Mouse (Mus musculus) CH12.LX (cell line): ENCODE results near the gene Gm5771. TPM values are rescaled to one million over a fixed set of nuclear protein-coding genes. Genes with fewer than 3 reads are reported as not detected.
"Not testable (repeated sequence)": the region's sequence is repeated elsewhere in the genome, so short reads cannot be mapped to it uniquely, and the experiment has no call there.

ENCODE experiments used
- DNase-seq: peaks from one replicate; pipeline ENCODE4 v3.0.0-alpha.2; 2013; ENCODE audit errors: extremely low read depth
- H3K27ac ChIP-seq: 2 replicates; pipeline ENCODE4 v1.5.1; 2012; ENCODE audit warnings: low read depth, mild to moderate bottlenecking, control low read depth, moderate library complexity; ENCODE audit not compliant: insufficient read depth
- H3K27me3 ChIP-seq: replicated peaks from 2 replicates; pipeline ENCODE3; 2012; ENCODE audit warnings: inconsistent platforms
- H3K36me3 ChIP-seq, 2 experiments: replicated peaks in 1 of 2; 2 replicates each; pipeline versions ENCODE3 to v1.6.1; 2012; ENCODE audit warnings: inconsistent platforms in 1 of 2, low read length in 1 of 2, mild to moderate bottlenecking in 1 of 2, mixed read lengths in 1 of 2, moderate library complexity in 1 of 2; ENCODE audit not compliant: control insufficient read depth in 1 of 2, insufficient read depth in 1 of 2
- H3K4me1 ChIP-seq, 2 experiments: 2 replicates each; pipeline ENCODE4 v1.6.1; 2012; ENCODE audit warnings: inconsistent platforms in 1 of 2, moderate library complexity in 1 of 2; ENCODE audit not compliant: insufficient read depth in 2 of 2, control insufficient read depth in 1 of 2
- H3K4me2 ChIP-seq: 2 replicates; pipeline ENCODE4 v1.6.1; 2012; ENCODE audit warnings: low read depth, mild to moderate bottlenecking, control low read depth; ENCODE audit not compliant: poor library complexity, insufficient read depth, severe bottlenecking
- H3K4me3 ChIP-seq, 3 experiments: fragments of 150-350 bp in 1 of 3; sonication (generic) in 1 of 3; replicated peaks in 1 of 3; 2 replicates each; pipeline versions ENCODE3 to v1.5.1; 2011 to 2012; ENCODE audit warnings: low read depth in 2 of 3, low read length in 2 of 3, mild to moderate bottlenecking in 2 of 3, moderate library complexity in 2 of 3, control low read depth in 1 of 3, improper control_type of control experiment in 1 of 3, inconsistent platforms in 1 of 3, mixed read lengths in 1 of 3; ENCODE audit not compliant: poor library complexity in 1 of 3
- H3K79me2 ChIP-seq: replicated peaks from 2 replicates; pipeline ENCODE4 v1.6.1; 2012; ENCODE audit warnings: mild to moderate bottlenecking, moderate library complexity; ENCODE audit not compliant: control insufficient read depth, poor library complexity, insufficient read depth, severe bottlenecking; ENCODE audit errors: extremely low read depth
- H3K9ac ChIP-seq: 2 replicates; pipeline ENCODE4 v1.6.1; 2012; ENCODE audit warnings: low read depth, mild to moderate bottlenecking, control low read depth, moderate library complexity; ENCODE audit not compliant: insufficient read depth
- H3K9me3 ChIP-seq: replicated peaks from 2 replicates; pipeline ENCODE3; 2012; ENCODE audit warnings: low read length, inconsistent platforms, mixed read lengths
- CHD2 ChIP-seq: IDR thresholded peaks from 2 replicates; pipeline ENCODE4 v1.6.1; 2011; ENCODE audit warnings: low read length, improper control_type of control experiment
- E2F4 ChIP-seq: IDR thresholded peaks from 2 replicates; pipeline ENCODE4 v1.6.1; 2011; ENCODE audit warnings: low read depth, low read length, improper control_type of control experiment; ENCODE audit not compliant: insufficient replicate concordance
- JUND ChIP-seq: conservative IDR thresholded peaks from 2 replicates; pipeline ENCODE4 v1.6.1; 2011; ENCODE audit warnings: low read depth, low read length, improper control_type of control experiment
- MAFK ChIP-seq: IDR thresholded peaks from 2 replicates; pipeline ENCODE4 v1.6.1; 2011; ENCODE audit warnings: low read length, improper control_type of control experiment; ENCODE audit not compliant: insufficient replicate concordance
- MAX ChIP-seq: IDR thresholded peaks from 2 replicates; pipeline ENCODE4 v1.6.1; 2011; ENCODE audit warnings: low read length, improper control_type of control experiment
- NRF1 ChIP-seq: IDR thresholded peaks from 2 replicates; pipeline ENCODE4 v1.6.1; 2014; ENCODE audit warnings: low read depth, mild to moderate bottlenecking, inconsistent platforms, low read length, improper control_type of control experiment, moderate library complexity
- SIN3A ChIP-seq: IDR thresholded peaks from 2 replicates; pipeline ENCODE4 v1.6.1; 2012; ENCODE audit warnings: low read length, improper control_type of control experiment, inconsistent platforms
- ZMIZ1 ChIP-seq: IDR thresholded peaks from 2 replicates; pipeline ENCODE4 v1.6.1; 2012; ENCODE audit warnings: low read depth, mild to moderate bottlenecking, inconsistent platforms, low read length, improper control_type of control experiment
- dilution Hi-C: fragments of 300-500 bp; cut with MboI; formaldehyde crosslinking; loops from 2 replicates; pipeline ENCODE4 v1.14.3; 2020; ENCODE audit warnings: low sequenced_read_pairs; ENCODE audit not compliant: extremely low pct_unique_long_range_greater_than_20kb, extremely low pct_ligation_motif_present
- in situ Hi-C: fragments of 300-500 bp; cut with MboI; formaldehyde crosslinking; loops from 3 replicates; pipeline ENCODE4 v1.14.3; 2019; ENCODE audit warnings: low sequenced_read_pairs, low pct_ligation_motif_present, low pct_unique_long_range_greater_than_20kb, mixed read lengths
- polyA plus RNA-seq: library from polyadenylated mRNA; unstranded; fragments of >175 nt; gene quantifications from 2 replicates; pipeline ENCODE4 v1.2.1, GENCODE M21; 2012; ENCODE audit warnings: low read depth; ENCODE audit not compliant: insufficient read length
- total RNA-seq, 2 experiments: library from RNA; depleted of rRNA; stranded (reverse); fragments of 300-350 nt in 1 of 2; fragments of >200 nt in 1 of 2; gene quantifications; 2 replicates each; pipeline ENCODE4 v1.2.3; 2012 to 2014

Gene Gm5771
- total and polyA plus RNA-seq, 3 experiments: not detected

DNA sequence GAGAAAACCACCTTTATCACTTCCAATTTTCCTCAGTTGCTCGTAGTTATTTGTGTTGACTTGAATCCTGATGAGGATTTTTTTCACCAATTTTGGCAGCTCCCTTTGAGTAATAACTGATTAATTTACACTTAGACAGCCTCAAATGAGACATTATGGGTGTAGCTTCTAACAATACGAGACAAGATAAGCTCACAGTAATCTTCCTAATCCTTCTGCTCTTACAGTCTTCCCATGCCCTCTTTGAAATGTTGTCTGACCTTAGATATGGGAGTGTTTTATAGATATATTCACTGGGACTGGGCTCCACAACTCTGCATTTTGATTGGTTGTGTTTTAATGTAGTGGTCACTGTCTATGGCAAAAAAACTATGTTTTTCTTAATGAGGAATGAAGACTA is 5.4 kb upstream of the Gm5771 start:
- H3K79me2 ChIP-seq: no peaks in the 10 kb centered on the region

DNA sequence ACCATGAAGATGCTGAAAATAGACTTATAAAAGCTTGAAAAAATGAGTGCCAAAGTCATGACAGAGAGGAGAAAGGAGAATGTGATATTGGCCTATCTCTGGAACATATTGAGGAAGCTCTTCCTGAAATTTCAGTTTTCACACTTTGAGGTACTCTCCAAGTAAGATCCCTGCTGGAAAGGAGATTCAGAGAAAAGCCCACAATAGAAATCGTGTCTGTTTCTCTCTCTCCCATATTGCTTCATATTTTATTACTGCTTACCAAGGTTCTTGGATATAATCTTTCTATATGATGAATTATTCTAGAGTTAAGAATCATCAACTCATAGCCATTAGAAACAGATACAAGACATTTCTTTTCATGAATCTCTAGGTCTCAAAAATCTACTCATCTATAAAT is 516 bp upstream of the Gm5771 start:
- H3K4me3 ChIP-seq, H3K27ac ChIP-seq, H3K9ac ChIP-seq, in situ Hi-C loops, DNase-seq, H3K4me2 ChIP-seq, H3K36me3 ChIP-seq, dilution Hi-C loops, H3K9me3 ChIP-seq, H3K27me3 ChIP-seq, H3K4me1 ChIP-seq, H3K79me2 ChIP-seq: not testable (repeated sequence)

More for the DNA sequence above, 5.4 kb upstream of the Gm5771 start:
- H3K4me1 ChIP-seq: no peaks in the 10 kb centered on the region; a peak in 1 of 4 replicates
- H3K4me3 ChIP-seq: no peak overlapping the region
- no peak overlapping the region for H3K9ac ChIP-seq
- dilution Hi-C loops: no loop called here
- no peaks in the 10 kb centered on the region for H3K27me3 ChIP-seq
- H3K9me3 ChIP-seq: no peaks in the 10 kb centered on the region
- TF ChIP-seq SIN3A (no peak), MAFK (no peak), MAX (no peak), E2F4 (no peak), JUND (no peak), CHD2 (no peak), NRF1 (no peak), ZMIZ1 (no peak)
- no peaks in the 10 kb centered on the region for H3K36me3 ChIP-seq
- no peak overlapping the region for H3K27ac ChIP-seq
- in situ Hi-C loops: no loop called here
- H3K4me2 ChIP-seq: no peak overlapping the region
- DNase-seq: no peak

DNA sequence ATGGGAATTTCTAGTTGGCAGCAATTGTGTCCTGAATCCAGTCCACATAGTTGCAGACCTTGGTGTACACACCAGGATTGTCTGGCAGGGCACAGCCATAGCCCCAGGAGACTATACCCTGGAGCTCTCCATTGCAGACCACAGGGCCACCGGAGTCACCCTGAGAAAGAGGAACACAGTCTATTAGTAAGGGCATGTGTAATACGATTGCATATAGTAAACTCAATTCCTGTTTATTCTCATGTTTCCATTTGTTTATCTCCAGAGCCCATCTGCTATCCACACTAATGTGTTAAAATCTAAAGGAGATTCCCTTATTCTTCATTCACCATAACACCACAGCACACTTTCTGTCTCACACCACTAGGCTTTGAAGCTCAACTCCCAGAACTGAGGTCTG is 50.1 kb downstream of the Gm5771 start:
- dilution Hi-C loops: not testable (repeated sequence)

DNA sequence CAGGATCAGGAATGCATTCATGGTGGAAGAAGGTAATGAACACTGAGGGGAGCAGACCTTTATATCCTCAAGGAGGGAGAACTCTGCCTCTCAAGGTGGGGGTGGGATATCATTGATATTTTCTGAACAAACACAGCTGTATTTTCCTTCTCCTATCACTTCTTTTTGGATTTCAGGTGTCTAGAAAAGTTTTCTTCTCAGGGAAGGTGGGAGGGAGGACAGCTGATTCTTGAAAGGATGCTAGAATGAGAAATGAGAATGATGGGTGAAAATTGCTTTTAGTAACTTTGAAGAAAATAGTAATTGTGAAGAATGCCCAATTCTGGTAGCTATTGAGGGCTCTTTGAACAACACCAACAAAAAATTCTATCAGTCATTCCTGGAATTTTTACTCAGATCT is 53.9 kb downstream of the Gm5771 start, which contains the start of gene Gm10334:
Gene Gm10334 (minus strand): TSS at position 101 of the 400 bp plus-strand sequence.
- dilution Hi-C loops, H3K4me3 ChIP-seq, in situ Hi-C loops: not testable (repeated sequence)

More for the DNA sequence above, 50.1 kb downstream of the Gm5771 start:
- H3K27me3 ChIP-seq, DNase-seq, H3K9ac ChIP-seq, H3K4me3 ChIP-seq, H3K9me3 ChIP-seq, H3K4me2 ChIP-seq, H3K27ac ChIP-seq, H3K79me2 ChIP-seq, in situ Hi-C loops, H3K36me3 ChIP-seq, H3K4me1 ChIP-seq: not testable (repeated sequence)

More for the DNA sequence above, 53.9 kb downstream of the Gm5771 start, which contains the start of gene Gm10334:
- not testable (repeated sequence) for DNase-seq, H3K9me3 ChIP-seq, H3K4me1 ChIP-seq, H3K79me2 ChIP-seq, H3K4me2 ChIP-seq, H3K27ac ChIP-seq, H3K27me3 ChIP-seq, H3K9ac ChIP-seq, H3K36me3 ChIP-seq

Other genes starting within 250 kb of the Gm5771 start
- not detected in 2 replicates for gene Try4, start 90.1 kb upstream of the Gm5771 start, total RNA-seq (2012; rRNA removed)
- gene Try4, start 90.1 kb upstream of the Gm5771 start, total RNA-seq (2014; rRNA removed): not detected in 2 replicates
- not detected in 2 replicates for gene Try4, start 90.1 kb upstream of the Gm5771 start, polyA plus RNA-seq
- 0.17 TPM in 1 of 2 replicates, not detected in the other for gene Try5, start 75.5 kb upstream of the Gm5771 start, total RNA-seq (2012; rRNA removed)
- not detected in 2 replicates for gene Try5, start 75.5 kb upstream of the Gm5771 start, total RNA-seq (2014; rRNA removed)
- not detected in 2 replicates for gene Try5, start 75.5 kb upstream of the Gm5771 start, polyA plus RNA-seq
- not detected in 2 replicates for gene Try10, start 38.3 kb upstream of the Gm5771 start, total RNA-seq (2012; rRNA removed)
- gene Try10, start 38.3 kb upstream of the Gm5771 start, total RNA-seq (2014; rRNA removed): not detected in 2 replicates
- not detected in 2 replicates for gene Try10, start 38.3 kb upstream of the Gm5771 start, polyA plus RNA-seq
- not detected in 2 replicates for gene Prss3, start 14.7 kb upstream of the Gm5771 start, total RNA-seq (2012; rRNA removed)
- not detected in 2 replicates for gene Prss3, start 14.7 kb upstream of the Gm5771 start, total RNA-seq (2014; rRNA removed)
- gene Prss3, start 14.7 kb upstream of the Gm5771 start, polyA plus RNA-seq: not detected in 2 replicates
- gene Gm10334, start 53.8 kb downstream of the Gm5771 start, total RNA-seq (2012; rRNA removed): not detected in 2 replicates
- not detected in 2 replicates for gene Gm10334, start 53.8 kb downstream of the Gm5771 start, total RNA-seq (2014; rRNA removed)
- not detected in 2 replicates for gene Gm10334, start 53.8 kb downstream of the Gm5771 start, polyA plus RNA-seq
- gene Prss1, start 66.6 kb downstream of the Gm5771 start, total RNA-seq (2012; rRNA removed): not detected in 2 replicates
- gene Prss1, start 66.6 kb downstream of the Gm5771 start, total RNA-seq (2014; rRNA removed): not detected in 2 replicates
- gene Prss1, start 66.6 kb downstream of the Gm5771 start, polyA plus RNA-seq: not detected in 2 replicates
- gene Prss2, start 129.4 kb downstream of the Gm5771 start, total RNA-seq (2012; rRNA removed): not detected in 2 replicates
- not detected in 2 replicates for gene Prss2, start 129.4 kb downstream of the Gm5771 start, total RNA-seq (2014; rRNA removed)
- not detected in 2 replicates for gene Prss2, start 129.4 kb downstream of the Gm5771 start, polyA plus RNA-seq
- gene Ephb6, start 213.1 kb downstream of the Gm5771 start, total RNA-seq (2012; rRNA removed): 0.04 TPM in 1 of 2 replicates, not detected in the other
- gene Ephb6, start 213.1 kb downstream of the Gm5771 start, total RNA-seq (2014; rRNA removed): not detected in 2 replicates
- gene Ephb6, start 213.1 kb downstream of the Gm5771 start, polyA plus RNA-seq: not detected in 2 replicates
- gene Trpv6, start 244.0 kb downstream of the Gm5771 start, total RNA-seq (2012; rRNA removed): not detected in 2 replicates
- not detected in 2 replicates for gene Trpv6, start 244.0 kb downstream of the Gm5771 start, total RNA-seq (2014; rRNA removed)
- gene Trpv6, start 244.0 kb downstream of the Gm5771 start, polyA plus RNA-seq: not detected in 2 replicates